Mouse (Mus musculus): ENCODE data around the gene Ntf3. TPM values are rescaled to one million over a fixed set of nuclear protein-coding genes. Genes with fewer than 3 reads are reported as not detected.

The Ntf3 gene
- polyA plus RNA-seq (2012; rRNA removed): 0.76 and 1.5 TPM in 2 replicates

GRCm38 (mm10) chr6:126166548-126167207 lies at the start of gene Ntf3:
Gene Ntf3, minus strand, starts transcription at chr6:126166910.
- no peak for DNase-seq (ENCODE audit: extremely low spot score in 1 of 2, low spot score in 1 of 2)

GRCm38 (mm10) chr6:126213330-126213729 lies 46.6 kb upstream of the Ntf3 start:
- DNase-seq (ENCODE audit: extremely low spot score in 1 of 2, low spot score in 1 of 2): no peak

- DNase-seq (ENCODE audit: extremely low spot score in 1 of 2, low spot score in 1 of 2): no peak
These were observed 36.7 kb upstream of the Ntf3 start for GRCm38 (mm10) chr6:126203366-126203765.

- DNase-seq (ENCODE audit: extremely low spot score in 1 of 2, low spot score in 1 of 2): no peak
These were observed 36.2 kb upstream of the Ntf3 start for GRCm38 (mm10) chr6:126202959-126203358.

- no peak for DNase-seq (ENCODE audit: extremely low spot score in 1 of 2, low spot score in 1 of 2)
These were observed 35.0 kb upstream of the Ntf3 start for GRCm38 (mm10) chr6:126201721-126202120.

- peak in 1 of 2 experiments; percentile 17 for DNase-seq (ENCODE audit: extremely low spot score in 1 of 2, low spot score in 1 of 2)
These were observed 33.2 kb upstream of the Ntf3 start for GRCm38 (mm10) chr6:126199916-126200315.

- DNase-seq (ENCODE audit: extremely low spot score in 1 of 2, low spot score in 1 of 2): no peak
These were observed 28.1 kb upstream of the Ntf3 start for GRCm38 (mm10) chr6:126194760-126195159.

GRCm38 (mm10) chr6:126190218-126190871 lies 23.6 kb upstream of the Ntf3 start:
- DNase-seq (ENCODE audit: extremely low spot score in 1 of 2, low spot score in 1 of 2): no peak

GRCm38 (mm10) chr6:126187400-126187799 lies 20.7 kb upstream of the Ntf3 start:
- DNase-seq (ENCODE audit: extremely low spot score in 1 of 2, low spot score in 1 of 2): no peak

GRCm38 (mm10) chr6:126186116-126186515 lies 19.4 kb upstream of the Ntf3 start:
- DNase-seq (ENCODE audit: extremely low spot score in 1 of 2, low spot score in 1 of 2): no peak

- DNase-seq (ENCODE audit: extremely low spot score in 1 of 2, low spot score in 1 of 2): no peak
These were observed 5.4 kb upstream of the Ntf3 start for GRCm38 (mm10) chr6:126172071-126172470.

- DNase-seq (ENCODE audit: extremely low spot score in 1 of 2, low spot score in 1 of 2): no peak
These were observed 4.1 kb upstream of the Ntf3 start for GRCm38 (mm10) chr6:126170772-126171171.

- DNase-seq (ENCODE audit: extremely low spot score in 1 of 2, low spot score in 1 of 2): peak in 1 of 2 experiments; percentile 83
These were observed 1.0 kb upstream of the Ntf3 start for GRCm38 (mm10) chr6:126167731-126168130.

GRCm38 (mm10) chr6:126167208-126167590 lies 489 bp upstream of the Ntf3 start:
- DNase-seq (ENCODE audit: extremely low spot score in 1 of 2, low spot score in 1 of 2): no peak

GRCm38 (mm10) chr6:126165591-126166155 lies 1.0 kb downstream of the Ntf3 start:
- no peak for DNase-seq (ENCODE audit: extremely low spot score in 1 of 2, low spot score in 1 of 2)

- no peak for DNase-seq (ENCODE audit: extremely low spot score in 1 of 2, low spot score in 1 of 2)
These were observed 1.9 kb downstream of the Ntf3 start for GRCm38 (mm10) chr6:126164781-126165180.

- no peak for DNase-seq (ENCODE audit: extremely low spot score in 1 of 2, low spot score in 1 of 2)
These were observed 2.6 kb downstream of the Ntf3 start for GRCm38 (mm10) chr6:126163861-126164755.

GRCm38 (mm10) chr6:126163181-126163621 lies 3.5 kb downstream of the Ntf3 start:
- peak in 1 of 2 experiments; percentile 49 for DNase-seq (ENCODE audit: extremely low spot score in 1 of 2, low spot score in 1 of 2)

GRCm38 (mm10) chr6:126162351-126162758 lies 4.4 kb downstream of the Ntf3 start:
- peak in 1 of 2 experiments; percentile 42 for DNase-seq (ENCODE audit: extremely low spot score in 1 of 2, low spot score in 1 of 2)

GRCm38 (mm10) chr6:126161571-126162340 lies 5.0 kb downstream of the Ntf3 start:
- DNase-seq (ENCODE audit: extremely low spot score in 1 of 2, low spot score in 1 of 2): no peak
